Comparison of ENCODE assay signal across 8 mouse cellular contexts in genomic region chr5:137779053-137779933, GRCm38 (mm10). TPM values are rescaled to one million over a fixed set of nuclear protein-coding genes. Genes with fewer than 3 reads are reported as not detected.
DNase-seq lines count a peak whose midpoint lies in the region; ATAC-seq and TF ChIP-seq lines count a peak whose summit lies in the region.

No protein-coding gene starts in this region.

- H3K4me1 ChIP-seq in bone marrow macrophage, adult 2 months (ENCODE audit: control insufficient read depth, insufficient read depth, low read length): peaks cover 26% of the 10 kb centered on the region
- peaks cover 34% of the 10 kb centered on the region for H3K4me1 ChIP-seq in forebrain, embryonic 14.5 days (ENCODE audit: control insufficient read depth, insufficient read depth, low read length)
- peaks cover 30% of the 10 kb centered on the region for H3K4me1 ChIP-seq in stomach, embryonic 15.5 days

- H3K27me3 ChIP-seq in forebrain, embryonic 14.5 days (replicated peaks; ENCODE audit: control insufficient read depth, insufficient read depth, low read length): no peaks in the 10 kb centered on the region
- no peaks in the 10 kb centered on the region for H3K27me3 ChIP-seq in stomach, embryonic 15.5 days (replicated peaks)

- DNase-seq in right cerebral cortex, postnatal 25 days: peak; percentile 21
- DNase-seq in right cerebral cortex, adult 18-20 months: no peak
- no peak for DNase-seq in forebrain, embryonic 14.5 days (ENCODE audit: low spot score)
- peak; percentile 67 for DNase-seq in kidney, postnatal 10 days
- DNase-seq in urinary bladder, adult 18-20 months (ENCODE audit: low spot score in 2 of 2): no peak

- H3K4me3 ChIP-seq in bone marrow macrophage, adult 2 months (ENCODE audit: insufficient read depth, low read length): peak overlapping the region; percentile 91
- peak overlapping the region; percentile 98 for H3K4me3 ChIP-seq in forebrain, embryonic 14.5 days (ENCODE audit: low read depth, low read length)
- H3K4me3 ChIP-seq in stomach, embryonic 15.5 days (replicated peaks): peak overlapping the region; percentile 82

- peak overlapping the region; percentile 95 for H3K9ac ChIP-seq in forebrain, embryonic 14.5 days (ENCODE audit: low read length)
- H3K9ac ChIP-seq in stomach, embryonic 15.5 days: peak overlapping the region; percentile 89

- peak overlapping the region; percentile 43 for H3K27ac ChIP-seq in bone marrow macrophage, adult 2 months (ENCODE audit: insufficient read depth, low read depth, low read length)
- peak overlapping the region; percentile 86 for H3K27ac ChIP-seq in forebrain, embryonic 14.5 days (ENCODE audit: low read depth, low read length)
- H3K27ac ChIP-seq in stomach, embryonic 15.5 days: peak overlapping the region; percentile 90

- ATAC-seq in forebrain, embryonic 14.5 days: peak; percentile 45
- ATAC-seq in megakaryocyte, adult 5-6 weeks (ENCODE audit: poor library complexity, severe bottlenecking): peak; percentile 27
- ATAC-seq in stomach, embryonic 15.5 days (ENCODE audit: insufficient read depth, low FRiP score, low read depth): 0 out of 2 replicates have a peak, but pooled peaks have one; percentile 11

- H3K36me3 ChIP-seq in forebrain, embryonic 14.5 days (ENCODE audit: control insufficient read depth, insufficient read depth, low read length): peaks cover 41% of the 10 kb centered on the region
- H3K36me3 ChIP-seq in stomach, embryonic 15.5 days: peaks cover 24% of the 10 kb centered on the region

- no peak for TF ChIP-seq POLR2A in bone marrow macrophage, adult 2 months (IDR thresholded peaks at IDR 0.05; ENCODE audit: borderline replicate concordance, low read depth, low read length)

- WGBS in forebrain, embryonic 14.5 days: under 1% methylated on average over 69 of the region's 83 CpGs
- WGBS in stomach, embryonic 15.5 days: under 1% methylated on average over 81 of the region's 83 CpGs

- no peaks in the 10 kb centered on the region for H3K9me3 ChIP-seq in forebrain, embryonic 14.5 days (replicated peaks; ENCODE audit: control insufficient read depth, low read length)
- no peaks in the 10 kb centered on the region for H3K9me3 ChIP-seq in stomach, embryonic 15.5 days

- H3K4me2 ChIP-seq in forebrain, embryonic 14.5 days (ENCODE audit: low read length): peak overlapping the region; percentile 96
- peak overlapping the region; percentile 91 for H3K4me2 ChIP-seq in stomach, embryonic 15.5 days

- TF ChIP-seq CTCF in bone marrow macrophage, adult 2 months (IDR thresholded peaks at IDR 0.05; ENCODE audit: low read depth, low read length): no peak

RNA-seq across cellular contexts. Expression of gene Ppp1r35, which starts 0.6 kb away (rescaled TPM):
- 28.3 and 36.2 TPM in 2 replicates for polyA plus RNA-seq in bone marrow macrophage, adult 2 months (2012; ENCODE audit: insufficient read depth, insufficient read length, missing spikeins)
- polyA plus RNA-seq in forebrain, embryonic 14.5 days (2014; fragmentation: Nextera tagmentation; extraction: Ambion mirVana): 55.1 and 60.0 TPM in 2 replicates
- 48.6 and 55.3 TPM in 2 replicates for total RNA-seq in megakaryocyte, adult 5-6 weeks (2015)
- 34.1 and 40.1 TPM in 2 replicates for total RNA-seq in megakaryocyte, adult 5-6 weeks (2017)
- 22.5 and 26.2 TPM in 2 replicates for polyA plus RNA-seq in stomach, embryonic 15.5 days (2015; fragmentation: Nextera tagmentation; extraction: Ambion mirVana)

RNA-seq across cellular contexts. Expression of gene Mepce, which starts 8.2 kb away (rescaled TPM):
- polyA plus RNA-seq in bone marrow macrophage, adult 2 months (2012; ENCODE audit: insufficient read depth, insufficient read length, missing spikeins): 31.3 and 35.4 TPM in 2 replicates
- 13.1 and 13.2 TPM in 2 replicates for polyA plus RNA-seq in forebrain, embryonic 14.5 days (2014; fragmentation: Nextera tagmentation; extraction: Ambion mirVana)
- 20.9 and 24.0 TPM in 2 replicates for total RNA-seq in megakaryocyte, adult 5-6 weeks (2015)
- total RNA-seq in megakaryocyte, adult 5-6 weeks (2017): 16.2 and 22.8 TPM in 2 replicates
- 7.5 and 10.4 TPM in 2 replicates for polyA plus RNA-seq in stomach, embryonic 15.5 days (2015; fragmentation: Nextera tagmentation; extraction: Ambion mirVana)

RNA-seq across cellular contexts. Expression of gene Zcwpw1, which starts 8.3 kb away (rescaled TPM):
- 6.1 TPM in 2 replicates for polyA plus RNA-seq in bone marrow macrophage, adult 2 months (2012; ENCODE audit: insufficient read depth, insufficient read length, missing spikeins)
- 7.3 and 7.7 TPM in 2 replicates for polyA plus RNA-seq in forebrain, embryonic 14.5 days (2014; fragmentation: Nextera tagmentation; extraction: Ambion mirVana)
- total RNA-seq in megakaryocyte, adult 5-6 weeks (2015): 6.4 and 10.0 TPM in 2 replicates
- 16.1 and 18.1 TPM in 2 replicates for total RNA-seq in megakaryocyte, adult 5-6 weeks (2017)
- 18.3 and 20.5 TPM in 2 replicates for polyA plus RNA-seq in stomach, embryonic 15.5 days (2015; fragmentation: Nextera tagmentation; extraction: Ambion mirVana)

RNA-seq across cellular contexts. Expression of gene Tsc22d4, which starts 33.8 kb away (rescaled TPM):
- polyA plus RNA-seq in bone marrow macrophage, adult 2 months (2012; ENCODE audit: insufficient read depth, insufficient read length, missing spikeins): 179 and 198 TPM in 2 replicates
- 52.3 and 62.1 TPM in 2 replicates for polyA plus RNA-seq in forebrain, embryonic 14.5 days (2014; fragmentation: Nextera tagmentation; extraction: Ambion mirVana)
- total RNA-seq in megakaryocyte, adult 5-6 weeks (2015): 55.9 and 74.7 TPM in 2 replicates
- total RNA-seq in megakaryocyte, adult 5-6 weeks (2017): 112 and 113 TPM in 2 replicates
- polyA plus RNA-seq in stomach, embryonic 15.5 days (2015; fragmentation: Nextera tagmentation; extraction: Ambion mirVana): 130 and 138 TPM in 2 replicates

RNA-seq across cellular contexts. Expression of gene Nyap1, which starts 37.9 kb away (rescaled TPM):
- polyA plus RNA-seq in bone marrow macrophage, adult 2 months (2012; ENCODE audit: insufficient read depth, insufficient read length, missing spikeins): 1.5 and 1.9 TPM in 2 replicates
- polyA plus RNA-seq in forebrain, embryonic 14.5 days (2014; fragmentation: Nextera tagmentation; extraction: Ambion mirVana): 13.8 and 14.5 TPM in 2 replicates
- total RNA-seq in megakaryocyte, adult 5-6 weeks (2015): 0.21 and 0.27 TPM in 2 replicates
- total RNA-seq in megakaryocyte, adult 5-6 weeks (2017): 0.84 and 1.1 TPM in 2 replicates
- polyA plus RNA-seq in stomach, embryonic 15.5 days (2015; fragmentation: Nextera tagmentation; extraction: Ambion mirVana): 2.7 and 2.9 TPM in 2 replicates

Comparison
In these comparisons a context has a peak if more than half of its experiments do, and no peak if none do; other contexts are left out.
1. DNase-seq: peak in right cerebral cortex, postnatal 25 days (single experiment) and kidney, postnatal 10 days (single experiment); none in right cerebral cortex, adult 18-20 months (single experiment), forebrain, embryonic 14.5 days (single experiment) and urinary bladder, adult 18-20 months (0 of 2).
2. Peak in every context shown above with its lines, with median percentiles within 50 percentile points of each other: H3K27ac ChIP-seq, H3K4me3 ChIP-seq and ATAC-seq.